Mouse (Mus musculus) 3134 (cell line): ENCODE results near the gene Ppan.

Source experiments
- DNase-seq: peaks from one replicate; pipeline ENCODE4 v3.0.0-alpha.2; 2011; ENCODE audit warnings: low spot score; ENCODE audit not compliant: insufficient read length; ENCODE audit errors: extremely low read depth

The Ppan gene

GRCm38 (mm10) chr9:20909948-20910347 lies 22.0 kb downstream of the Ppan start:
- no peak for DNase-seq

GRCm38 (mm10) chr9:20916160-20916559 lies 28.2 kb downstream of the Ppan start:
- DNase-seq, result no peak

GRCm38 (mm10) chr9:20923258-20923657 lies 35.3 kb downstream of the Ppan start:
- no peak for DNase-seq
